Mouse (Mus musculus) G1E (cell line): Measurements from ENCODE around the gene Acox1.

Experiments used
- CTCF ChIP-seq: IDR thresholded peaks from 2 replicates; pipeline ENCODE4 v1.5.1; 2012; ENCODE audit warnings: low read depth, low read length, inconsistent platforms, mixed read lengths
- GATA1 ChIP-seq: IDR thresholded peaks from 2 replicates; pipeline ENCODE4 v1.6.1; 2012; ENCODE audit warnings: borderline replicate concordance, low read length, inconsistent platforms, mixed read lengths
- GATA2 ChIP-seq: IDR thresholded peaks from 2 replicates; pipeline ENCODE4 v1.6.1; 2012; ENCODE audit warnings: low read depth, low read length, inconsistent platforms, borderline replicate concordance
- POLR2AphosphoS5 ChIP-seq: IDR thresholded peaks from 2 replicates; pipeline ENCODE4 v1.6.1; 2012; ENCODE audit warnings: low read depth, low read length, inconsistent platforms; ENCODE audit not compliant: insufficient replicate concordance
- TAL1 ChIP-seq: conservative IDR thresholded peaks from 2 replicates; pipeline ENCODE4 v1.6.1; 2012; ENCODE audit warnings: low read depth, low read length, inconsistent platforms, mixed read lengths

- TF ChIP-seq CTCF (no peak), TAL1 (no peak), GATA1 (no peak), GATA2 (no peak), POLR2AphosphoS5 (no peak)
Measured at GRCm38 (mm10) chr11:116174775-116175448, 23.9 kb downstream of the Acox1 start.
